Mouse (Mus musculus): ENCODE measurements around the gene Rmi1. TPM values are rescaled to one million over a fixed set of nuclear protein-coding genes. Genes with fewer than 3 reads are reported as not detected.
"Not testable (repeated sequence)": the region's sequence is repeated elsewhere in the genome, so short reads cannot be mapped to it uniquely, and the experiment has no call there.

Gene Rmi1
- polyA plus RNA-seq, 1 experiment = 5.2 TPM

GRCm38 (mm10) chr13:58364353-58365175 lies 37.5 kb upstream of the Rmi1 start:
- Histone ChIP-seq H3K4me3 (no peak overlapping the region), H3ac (ENCODE audit: control insufficient read depth, insufficient read length) (no peak overlapping the region), H3K27me3 (ENCODE audit: control insufficient read depth, insufficient read depth, insufficient read length) (no peaks in the 10 kb centered on the region), H3K36me3 (ENCODE audit: control insufficient read depth, insufficient read depth) (no peaks in the 10 kb centered on the region), H3K4me2 (ENCODE audit: low read depth) (no peak overlapping the region), H3K79me2 (ENCODE audit: control insufficient read depth, insufficient read depth) (no peaks in the 10 kb centered on the region)
- no peak for TF ChIP-seq POLR2AphosphoS2 (IDR thresholded peaks at IDR 0.05; ENCODE audit: insufficient read length, low read depth)
- TF ChIP-seq REST (IDR thresholded peaks at IDR 0.05; ENCODE audit: insufficient read depth, insufficient read length) = no peak
- TF ChIP-seq TCF12 (IDR thresholded peaks at IDR 0.05; ENCODE audit: insufficient read depth, poor library complexity, severe bottlenecking) = no peak
- no peak for TF ChIP-seq CEBPB (IDR thresholded peaks at IDR 0.05; ENCODE audit: insufficient read depth, poor library complexity, severe bottlenecking)
- no peak for TF ChIP-seq E2F4 (IDR thresholded peaks at IDR 0.05; ENCODE audit: insufficient read depth)
- TF ChIP-seq MYOD1 (IDR thresholded peaks at IDR 0.05; ENCODE audit: control insufficient read depth in 1 of 3, insufficient read length in 2 of 3, low read depth in 2 of 3) = no peak
- TF ChIP-seq SRF (IDR thresholded peaks at IDR 0.05; ENCODE audit: control insufficient read depth, insufficient read length, low read depth) = no peak
- TF ChIP-seq USF1 (IDR thresholded peaks at IDR 0.05; ENCODE audit: low read depth) = no peak
- TF ChIP-seq MYOG (IDR thresholded peaks at IDR 0.05; ENCODE audit: control insufficient read depth in 1 of 3, insufficient read depth in 1 of 3, insufficient read length in 2 of 3, low read depth in 2 of 3) = no peak
- no peak for TF ChIP-seq TCF3 (IDR thresholded peaks at IDR 0.05; ENCODE audit: insufficient read length, low read depth)
- TF ChIP-seq POLR2A (IDR thresholded peaks at IDR 0.05; ENCODE audit: insufficient read length, low read depth) = no peak
- no peak for TF ChIP-seq MAX (IDR thresholded peaks at IDR 0.05; ENCODE audit: low read depth)

- H3K4me3 ChIP-seq; H3ac ChIP-seq (ENCODE audit: control insufficient read depth, insufficient read length); H3K27me3 ChIP-seq (ENCODE audit: control insufficient read depth, insufficient read depth, insufficient read length); H3K36me3 ChIP-seq (ENCODE audit: control insufficient read depth, insufficient read depth); H3K4me2 ChIP-seq (ENCODE audit: low read depth); H3K79me2 ChIP-seq (ENCODE audit: control insufficient read depth, insufficient read depth): not testable (repeated sequence)
Observed at GRCm38 (mm10) chr13:58365179-58365578, 36.9 kb upstream of the Rmi1 start.

- Histone ChIP-seq H3K4me3 (no peak overlapping the region), H3ac (ENCODE audit: control insufficient read depth, insufficient read length) (no peak overlapping the region), H3K79me2 (ENCODE audit: control insufficient read depth, insufficient read depth) (no peaks in the 10 kb centered on the region), H3K4me2 (ENCODE audit: low read depth) (no peak overlapping the region), H3K27me3 (ENCODE audit: control insufficient read depth, insufficient read depth, insufficient read length) (no peaks in the 10 kb centered on the region), H3K36me3 (ENCODE audit: control insufficient read depth, insufficient read depth) (no peaks in the 10 kb centered on the region)
- TF ChIP-seq SRF (IDR thresholded peaks at IDR 0.05; ENCODE audit: control insufficient read depth, insufficient read length, low read depth) = no peak
- no peak for TF ChIP-seq POLR2AphosphoS2 (IDR thresholded peaks at IDR 0.05; ENCODE audit: insufficient read length, low read depth)
- no peak for TF ChIP-seq MYOG (IDR thresholded peaks at IDR 0.05; ENCODE audit: control insufficient read depth in 1 of 3, insufficient read depth in 1 of 3, insufficient read length in 2 of 3, low read depth in 2 of 3)
- no peak for TF ChIP-seq TCF12 (IDR thresholded peaks at IDR 0.05; ENCODE audit: insufficient read depth, poor library complexity, severe bottlenecking)
- TF ChIP-seq E2F4 (IDR thresholded peaks at IDR 0.05; ENCODE audit: insufficient read depth) = no peak
- TF ChIP-seq USF1 (IDR thresholded peaks at IDR 0.05; ENCODE audit: low read depth) = no peak
- TF ChIP-seq CEBPB (IDR thresholded peaks at IDR 0.05; ENCODE audit: insufficient read depth, poor library complexity, severe bottlenecking) = no peak
- no peak for TF ChIP-seq TCF3 (IDR thresholded peaks at IDR 0.05; ENCODE audit: insufficient read length, low read depth)
Observed at GRCm38 (mm10) chr13:58366373-58366772, 35.7 kb upstream of the Rmi1 start.

- no peaks in the 10 kb centered on the region for H3K79me2 ChIP-seq (ENCODE audit: control insufficient read depth, insufficient read depth)
- no peak overlapping the region for H3K4me3 ChIP-seq
- peaks cover under 1% of the 10 kb centered on the region for H3K27me3 ChIP-seq (ENCODE audit: control insufficient read depth, insufficient read depth, insufficient read length)
- H3K4me2 ChIP-seq (ENCODE audit: low read depth) = no peak overlapping the region
- no peak for TF ChIP-seq SRF (IDR thresholded peaks at IDR 0.05; ENCODE audit: control insufficient read depth, insufficient read length, low read depth)
- no peak for TF ChIP-seq MAX (IDR thresholded peaks at IDR 0.05; ENCODE audit: low read depth)
- no peak for TF ChIP-seq USF1 (IDR thresholded peaks at IDR 0.05; ENCODE audit: low read depth)
- TF ChIP-seq POLR2A (IDR thresholded peaks at IDR 0.05; ENCODE audit: insufficient read length, low read depth) = no peak
- TF ChIP-seq CEBPB (IDR thresholded peaks at IDR 0.05; ENCODE audit: insufficient read depth, poor library complexity, severe bottlenecking) = no peak
- TF ChIP-seq TCF3 (IDR thresholded peaks at IDR 0.05; ENCODE audit: insufficient read length, low read depth) = no peak
- no peak for TF ChIP-seq E2F4 (IDR thresholded peaks at IDR 0.05; ENCODE audit: insufficient read depth)
- no peak for TF ChIP-seq MYOD1 (IDR thresholded peaks at IDR 0.05; ENCODE audit: control insufficient read depth in 1 of 3, insufficient read length in 2 of 3, low read depth in 2 of 3)
- TF ChIP-seq POLR2AphosphoS2 (IDR thresholded peaks at IDR 0.05; ENCODE audit: insufficient read length, low read depth) = no peak
- no peak for TF ChIP-seq MYOG (IDR thresholded peaks at IDR 0.05; ENCODE audit: control insufficient read depth in 1 of 3, insufficient read depth in 1 of 3, insufficient read length in 2 of 3, low read depth in 2 of 3)
- no peak for TF ChIP-seq REST (IDR thresholded peaks at IDR 0.05; ENCODE audit: insufficient read depth, insufficient read length)
- no peak overlapping the region for H3ac ChIP-seq (ENCODE audit: control insufficient read depth, insufficient read length)
- no peaks in the 10 kb centered on the region for H3K36me3 ChIP-seq (ENCODE audit: control insufficient read depth, insufficient read depth)
Observed at GRCm38 (mm10) chr13:58367641-58368040, 34.4 kb upstream of the Rmi1 start.

- H3K27me3 ChIP-seq (ENCODE audit: control insufficient read depth, insufficient read depth, insufficient read length) = peaks cover 7% of the 10 kb centered on the region
- H3K36me3 ChIP-seq (ENCODE audit: control insufficient read depth, insufficient read depth) = no peaks in the 10 kb centered on the region
- TF ChIP-seq MYOD1 (IDR thresholded peaks at IDR 0.05; ENCODE audit: control insufficient read depth in 1 of 3, insufficient read length in 2 of 3, low read depth in 2 of 3) = no peak
- H3K4me2 ChIP-seq (ENCODE audit: low read depth) = no peak overlapping the region
- no peaks in the 10 kb centered on the region for H3K79me2 ChIP-seq (ENCODE audit: control insufficient read depth, insufficient read depth)
- H3K4me3 ChIP-seq = no peak overlapping the region
- no peak overlapping the region for H3ac ChIP-seq (ENCODE audit: control insufficient read depth, insufficient read length)
Observed at GRCm38 (mm10) chr13:58368835-58369234, 33.2 kb upstream of the Rmi1 start.

All from myocyte (in vitro differentiated cells).